Mouse (Mus musculus): ENCODE data around the gene Pym1. TPM values are rescaled to one million over a fixed set of nuclear protein-coding genes. Genes with fewer than 3 reads are reported as not detected.
A peak's percentile ranks its signal among the peaks of the same experiment; 100 is the strongest.
"Not testable (repeated sequence)": the region's sequence is repeated elsewhere in the genome, so short reads cannot be mapped to it uniquely, and the experiment has no call there.

The Pym1 gene
- 10 to 100 TPM in 1 of 2 experiments, 1 to 10 TPM in 1; 8.8 to 11.7 TPM for total RNA-seq (2021)
- long read RNA-seq, experiment 1, partial matches to known transcripts = 0 of 3 reads
- long read RNA-seq, experiment 1, other reads (novel, unspliced or antisense) = 1 of 3 reads
- long read RNA-seq, experiment 2, partial matches to known transcripts = 0 of 8 reads
- long read RNA-seq, experiment 2, other reads (novel, unspliced or antisense) = 3 of 8 reads

DNA sequence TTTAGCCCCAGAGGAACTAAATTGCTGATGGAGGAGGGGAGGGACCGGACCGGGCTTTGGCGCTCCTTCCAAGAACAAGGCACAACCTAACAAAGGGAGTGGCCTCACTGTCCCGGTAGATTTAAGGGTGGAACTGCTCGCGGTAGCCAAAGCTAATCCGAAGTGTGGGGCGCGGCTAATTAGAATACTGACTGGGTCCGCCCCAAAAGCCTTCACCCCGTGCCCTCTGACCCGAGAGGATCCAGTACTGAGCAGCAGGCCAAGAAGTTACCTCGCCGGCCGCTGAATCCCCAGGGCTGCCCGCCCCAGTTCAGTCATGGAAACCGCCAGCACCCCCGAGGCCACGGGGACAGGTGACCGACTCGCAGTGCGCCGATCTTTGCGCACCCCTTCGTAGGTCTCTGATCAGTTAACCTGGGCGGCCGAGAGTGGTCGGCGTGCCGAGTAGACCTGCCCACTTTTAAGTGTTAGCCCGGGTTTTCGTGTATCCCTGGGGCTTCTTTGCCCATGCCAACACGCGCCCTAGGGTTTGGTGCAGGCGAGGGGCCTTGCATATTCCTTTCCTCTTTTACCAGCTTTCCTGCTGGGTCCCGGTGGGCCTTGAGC lies at the start of gene Pym1:
Gene Pym1, plus strand, starts transcription at position 244 of the 606 bp plus-strand sequence.
- intact Hi-C loops (cut with DNase I) = no loop called here
- peak; percentile 68 to 72 for DNase-seq

- DNase-seq = no peak
- intact Hi-C loops (cut with DNase I) = no loop called here
These were observed 48.7 kb upstream of the Pym1 start for GRCm38 (mm10) chr10:128699006-128699405.

GRCm38 (mm10) chr10:128699611-128700010 lies 48.1 kb upstream of the Pym1 start:
- intact Hi-C loops (cut with DNase I) = loop anchor here (5.0 kb wide), 1 partner anchor 43 kb away; the partner anchor contains the start of gene Dgka
- DNase-seq = no peak

DNA sequence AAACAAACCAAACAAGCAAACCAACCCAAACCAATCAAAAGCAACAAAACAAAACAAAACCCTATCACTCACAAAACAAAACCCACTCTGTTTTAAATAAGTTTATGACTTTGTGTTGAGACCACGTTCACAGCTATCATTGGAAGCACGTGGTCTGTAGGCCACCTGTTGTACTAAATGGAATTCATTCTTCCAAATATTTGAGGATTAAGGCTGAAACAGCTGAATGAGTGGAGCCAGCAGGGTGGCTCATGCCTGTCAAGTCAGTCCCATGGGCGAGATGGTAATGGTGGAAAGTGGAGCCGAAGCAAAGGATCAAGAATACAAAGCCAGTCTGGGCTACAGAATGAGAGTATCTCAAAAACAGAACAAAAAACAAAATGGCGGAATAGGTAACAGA lies 47.0 kb upstream of the Pym1 start:
- no peak for DNase-seq
- intact Hi-C loops (cut with DNase I) = loop anchor here (5.0 kb wide), 1 partner anchor 42 kb away; the partner anchor contains the start of gene Dgka

DNA sequence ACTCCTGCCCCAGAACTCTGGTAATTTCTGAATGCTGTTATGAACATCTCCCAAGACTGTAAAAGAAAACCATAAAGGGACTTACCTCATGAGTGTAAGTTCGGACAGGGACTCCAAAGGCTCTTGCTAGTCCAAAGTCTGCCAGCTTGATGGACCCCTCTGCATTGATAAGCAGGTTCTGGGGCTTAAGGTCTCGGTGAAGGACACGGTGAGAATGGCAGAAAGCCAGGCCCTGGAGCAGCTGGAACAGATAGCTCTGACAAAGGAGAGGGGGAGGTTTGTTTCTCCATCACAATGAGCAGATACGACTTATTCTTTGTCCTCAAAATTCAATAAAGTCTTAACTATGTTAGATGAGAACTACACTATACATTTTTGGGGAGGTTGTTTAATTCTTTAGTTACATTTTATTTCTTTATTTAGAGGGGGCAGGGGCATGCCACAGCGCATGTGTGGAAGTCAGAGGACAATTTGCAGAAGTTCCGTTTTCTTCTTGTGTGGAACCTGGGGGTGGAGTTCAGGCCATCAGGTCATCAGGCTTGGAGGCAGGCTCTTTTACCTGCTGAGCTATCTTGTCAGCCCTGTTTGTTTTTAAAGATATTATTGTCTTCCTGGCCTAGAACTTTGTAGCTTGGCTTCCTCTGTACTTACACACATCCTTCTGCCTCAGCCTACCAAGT lies 45.2 kb upstream of the Pym1 start:
- intact Hi-C loops (cut with DNase I) = loop anchor here (5.0 kb wide), 1 partner anchor 40 kb away; the partner anchor contains the start of gene Dgka
- DNase-seq = no peak

DNA sequence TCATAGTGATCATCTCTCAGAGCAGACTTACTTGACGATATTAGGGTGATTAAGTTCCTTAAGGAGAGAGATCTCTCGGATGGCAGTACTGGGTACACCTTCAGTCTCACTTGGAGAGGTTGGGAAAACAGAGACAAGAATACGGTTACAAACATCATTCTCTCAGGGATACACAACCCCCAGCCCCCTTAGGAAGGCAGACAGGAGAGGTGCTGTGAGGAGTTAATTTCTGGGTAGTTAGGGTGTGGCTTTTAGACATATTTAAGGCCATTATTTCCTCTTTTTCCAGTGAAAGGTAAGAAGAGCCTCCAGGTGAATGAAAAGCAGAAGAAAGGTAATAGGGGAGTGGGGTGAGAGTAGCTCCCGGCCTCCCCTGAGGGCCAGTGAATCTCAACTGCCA lies 43.8 kb upstream of the Pym1 start, which contains the start of gene Pmel:
Gene Pmel, plus strand, starts transcription at position 301 of the 400 bp plus-strand sequence.
- DNase-seq = no peak
- intact Hi-C loops (cut with DNase I) = loop anchor here (5.0 kb wide), 1 partner anchor 38 kb away; the partner anchor contains the start of gene Dgka

DNA sequence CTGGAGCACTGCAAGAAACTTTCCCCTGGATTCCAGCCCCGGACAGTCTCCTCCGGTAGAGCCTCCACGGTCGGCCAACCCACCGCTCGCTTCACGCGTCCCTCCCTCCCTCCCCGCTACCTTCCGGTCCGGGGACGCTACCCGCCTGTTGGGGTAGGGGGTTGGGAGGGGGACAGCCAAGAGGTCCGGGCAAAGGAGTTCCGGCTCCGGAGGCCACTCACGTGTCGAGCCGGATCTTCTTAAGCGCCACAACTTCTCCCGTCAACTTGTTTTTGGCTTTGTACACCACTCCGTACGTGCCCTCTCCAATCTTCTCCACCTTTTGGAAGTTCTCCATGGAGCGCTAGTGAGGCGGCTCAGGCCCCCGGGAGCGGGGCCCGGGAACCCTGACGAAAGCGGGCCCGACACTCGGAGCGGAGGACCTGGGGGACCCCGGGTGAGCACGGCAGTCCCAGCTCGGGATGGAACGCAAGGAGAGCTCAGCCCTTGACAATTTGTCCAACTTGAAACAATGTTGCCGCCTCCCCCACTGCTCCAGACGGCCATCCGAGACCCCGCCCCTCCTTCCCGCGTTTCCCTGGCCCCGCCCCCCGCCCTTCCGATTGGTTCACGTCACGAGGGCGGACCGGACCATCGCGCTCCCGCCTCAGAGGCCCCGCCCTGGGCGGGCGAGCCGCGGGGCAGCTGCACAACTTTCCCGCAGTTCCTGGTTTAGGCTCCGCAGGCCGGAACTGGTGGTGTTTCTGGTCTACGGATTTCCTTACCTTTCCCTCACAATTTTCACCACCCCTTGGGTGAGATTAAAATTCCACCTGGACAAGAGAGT lies 43.0 kb upstream of the Pym1 start, which contains the start of gene Cdk2:
Gene Cdk2, minus strand, starts transcription at position 541 of the 826 bp plus-strand sequence.
- DNase-seq = peak; percentile 89 to 92
- intact Hi-C loops (cut with DNase I) = loop anchor here (5.0 kb wide), 1 partner anchor 38 kb away; the partner anchor contains the start of gene Dgka

- no peak for DNase-seq
- intact Hi-C loops (cut with DNase I) = no loop called here
These were observed 42.4 kb upstream of the Pym1 start for GRCm38 (mm10) chr10:128705317-128705693.

DNA sequence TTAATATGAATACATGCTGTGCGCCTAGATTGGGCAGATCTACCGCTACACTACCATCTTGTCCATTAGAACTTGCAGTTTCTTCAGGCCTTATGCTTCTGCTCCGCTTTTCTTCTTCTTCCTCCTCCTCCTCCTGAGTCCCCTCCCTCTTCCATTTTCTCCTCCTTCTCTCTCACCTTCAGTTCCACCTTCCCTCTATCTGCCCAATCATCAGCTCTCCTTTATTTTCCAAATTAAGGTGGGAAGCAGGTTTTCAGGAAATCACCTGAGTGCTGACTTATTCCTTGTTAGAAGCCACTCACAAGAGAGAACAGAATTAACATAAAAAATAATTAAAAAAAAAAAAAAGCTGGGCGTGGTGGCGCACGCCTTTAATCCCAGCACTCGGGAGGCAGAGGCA lies 36.4 kb upstream of the Pym1 start:
- intact Hi-C loops (cut with DNase I); DNase-seq: not testable (repeated sequence)

DNA sequence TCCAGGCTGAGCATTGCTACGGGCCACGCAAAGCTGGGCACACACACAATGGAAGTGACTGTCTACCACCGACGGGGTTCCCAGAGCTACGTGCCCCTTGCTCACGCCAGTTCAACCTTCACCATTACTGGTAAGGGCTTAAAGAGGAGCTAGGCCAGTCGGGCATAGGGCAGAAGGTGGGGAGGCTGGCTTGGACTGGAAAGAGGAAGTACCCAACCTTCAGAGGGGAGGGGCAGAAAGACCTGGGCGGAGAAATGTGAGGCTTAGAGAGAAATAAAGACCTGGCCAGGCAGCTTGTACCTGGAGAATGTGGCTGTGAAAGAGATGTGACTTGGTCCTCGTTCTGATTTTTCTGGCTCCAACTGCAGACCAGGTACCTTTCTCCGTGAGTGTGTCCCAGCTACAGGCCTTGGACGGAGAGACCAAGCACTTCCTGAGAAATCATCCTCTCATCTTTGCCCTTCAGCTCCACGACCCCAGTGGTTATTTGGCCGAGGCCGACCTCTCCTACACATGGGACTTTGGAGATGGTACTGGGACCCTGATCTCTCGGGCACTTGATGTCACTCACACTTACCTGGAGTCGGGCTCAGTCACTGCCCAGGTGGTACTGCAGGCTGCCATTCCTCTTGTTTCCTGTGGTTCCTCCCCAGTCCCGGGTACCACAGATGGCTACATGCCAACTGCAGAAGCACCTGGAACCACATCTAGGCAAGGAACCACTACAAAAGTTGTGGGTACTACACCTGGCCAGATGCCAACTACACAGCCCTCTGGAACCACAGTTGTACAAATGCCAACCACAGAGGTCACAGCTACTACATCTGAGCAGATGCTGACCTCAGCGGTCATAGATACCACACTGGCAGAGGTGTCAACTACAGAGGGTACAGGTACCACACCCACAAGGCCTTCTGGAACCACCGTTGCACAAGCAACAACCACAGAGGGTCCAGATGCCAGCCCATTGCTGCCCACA lies 31.8 kb upstream of the Pym1 start:
- intact Hi-C loops (cut with DNase I) = no loop called here
- no peak for DNase-seq

DNA sequence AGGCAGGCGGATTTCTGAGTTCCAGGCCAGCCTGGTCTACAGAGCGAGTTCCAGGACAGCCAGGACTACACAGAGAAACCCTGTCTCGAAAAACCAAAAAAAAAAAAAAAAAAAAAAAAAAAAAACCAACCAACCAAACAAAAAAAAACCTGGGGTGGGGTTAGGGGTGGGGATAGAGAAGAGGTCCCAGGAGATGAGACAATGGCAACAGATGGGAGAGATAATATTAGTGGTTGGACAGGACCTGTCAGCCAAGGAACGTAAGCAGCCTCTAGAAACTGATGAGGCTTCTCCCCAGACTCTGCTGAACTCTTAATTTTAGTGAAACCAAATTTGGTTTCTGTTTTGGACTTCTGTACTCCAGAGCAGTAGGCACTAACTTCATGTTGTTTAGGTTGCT lies 22.2 kb upstream of the Pym1 start:
- intact Hi-C loops (cut with DNase I); DNase-seq: not testable (repeated sequence)

DNA sequence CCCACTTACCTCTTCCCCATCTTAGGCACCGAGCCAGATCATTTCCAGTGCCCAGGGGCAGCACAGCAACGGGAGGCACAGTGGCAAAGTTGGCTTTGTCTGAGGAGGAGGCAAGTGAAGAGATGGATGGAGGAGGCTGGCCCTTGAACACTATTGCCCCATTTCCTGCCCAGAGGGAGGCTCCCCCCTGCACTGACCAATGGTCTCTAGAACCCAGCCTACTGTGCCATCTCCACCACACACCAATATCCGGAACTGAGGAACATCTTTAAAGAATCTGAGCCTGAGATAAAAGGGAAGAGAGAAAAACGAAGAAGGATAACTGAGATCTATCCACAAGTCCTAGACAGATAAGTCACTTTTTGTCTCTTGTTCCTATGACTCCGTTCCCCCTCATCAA lies 19.6 kb upstream of the Pym1 start:
- intact Hi-C loops (cut with DNase I) = no loop called here
- no peak for DNase-seq

DNA sequence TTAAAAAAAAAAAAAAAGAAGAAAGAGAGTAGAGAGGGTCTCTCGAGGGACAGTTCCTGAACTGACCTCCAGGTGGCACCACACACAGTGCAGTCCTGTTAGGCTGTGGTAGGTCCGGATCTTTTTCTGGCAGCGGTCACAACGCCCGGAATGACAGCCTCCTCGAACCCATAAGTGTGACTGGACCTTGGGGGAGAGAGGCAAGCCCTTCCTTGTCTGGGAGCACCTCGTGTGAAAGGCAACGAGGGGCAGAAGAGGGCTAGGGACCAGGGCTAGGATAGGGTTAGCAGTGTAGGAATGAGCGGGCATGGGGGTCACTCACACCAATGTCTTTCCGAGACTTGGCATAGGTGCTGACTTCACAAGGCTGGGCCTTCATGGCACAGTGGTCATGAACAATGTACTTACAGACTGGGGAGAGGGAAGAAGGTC lies 16.7 kb upstream of the Pym1 start:
- DNase-seq = peak; percentile 58 to 74
- intact Hi-C loops (cut with DNase I) = loop anchor here (2.0 kb wide), 1 partner anchor 164 kb away; no protein-coding TSS in a partner anchor

- intact Hi-C loops (cut with DNase I) = loop anchor here (2.0 kb wide), 1 partner anchor 163 kb away; no protein-coding TSS in a partner anchor
- DNase-seq = no peak
These were observed 15.7 kb upstream of the Pym1 start for GRCm38 (mm10) chr10:128731992-128732391.

- no peak for DNase-seq
- intact Hi-C loops (cut with DNase I) = loop anchor here (5.0 kb wide), 1 partner anchor 90 kb away; no protein-coding TSS in a partner anchor
These were observed 10.3 kb upstream of the Pym1 start for GRCm38 (mm10) chr10:128737435-128737834.

DNA sequence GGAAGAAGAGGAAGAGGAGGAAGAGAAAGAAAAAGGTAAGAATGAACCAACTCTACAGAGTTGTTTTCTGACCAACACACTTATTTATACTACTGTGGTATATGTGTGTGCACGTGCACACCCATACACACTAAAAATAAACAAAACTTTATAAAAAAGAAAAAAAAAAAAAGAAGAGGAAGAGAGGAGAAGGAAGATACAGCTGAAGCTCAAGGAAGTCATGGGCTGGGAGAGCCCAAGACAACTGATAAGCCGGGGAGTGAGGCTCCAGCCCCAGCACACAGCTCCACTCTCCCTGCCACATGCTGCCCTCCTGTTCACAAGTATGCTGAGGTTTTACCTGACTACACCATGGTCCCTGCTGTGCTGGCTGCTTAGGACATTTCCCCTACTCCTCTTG lies 7.4 kb upstream of the Pym1 start:
- no peak for DNase-seq
- intact Hi-C loops (cut with DNase I) = loop anchor here (5.0 kb wide), 1 partner anchor 38 kb away; the partner anchor contains the start of gene Pmel

GRCm38 (mm10) chr10:128742616-128743015 lies 5.1 kb upstream of the Pym1 start:
- intact Hi-C loops (cut with DNase I) = loop anchor here (5.0 kb wide), 1 partner anchor 40 kb away; the partner anchor contains the start of gene Pmel
- no peak for DNase-seq

DNA sequence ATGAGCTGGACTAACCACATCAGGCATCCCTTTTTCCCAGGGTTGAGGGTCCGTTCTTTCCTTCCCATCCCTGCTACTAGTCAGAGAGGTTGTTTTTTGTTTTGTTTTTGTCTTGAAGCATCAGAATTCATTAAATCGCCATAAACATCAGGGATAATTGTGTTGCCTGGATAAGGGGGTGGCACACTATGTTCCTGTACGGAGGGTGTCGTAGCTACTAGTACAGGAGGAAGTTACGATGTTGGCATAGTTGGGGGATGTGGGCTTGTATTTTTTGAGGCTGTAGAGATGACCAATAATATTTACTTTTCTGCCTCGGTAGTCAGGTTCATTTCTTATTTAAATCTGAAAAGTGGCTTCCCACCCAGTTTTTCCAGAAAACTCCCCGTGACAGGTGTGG lies 4.5 kb upstream of the Pym1 start:
- intact Hi-C loops (cut with DNase I) = loop anchor here (5.0 kb wide), 1 partner anchor 41 kb away; the partner anchor contains the start of gene Pmel
- no peak for DNase-seq

- intact Hi-C loops (cut with DNase I) = loop anchor here (5.0 kb wide), 1 partner anchor 41 kb away; the partner anchor contains the start of gene Pmel
- DNase-seq = peak; percentile 57 to 68
These were observed 3.9 kb upstream of the Pym1 start for GRCm38 (mm10) chr10:128743791-128744191.
